Mouse (Mus musculus) frontal cortex, postnatal 10 days (tissue): ENCODE measurements around the gene BC055324.
"Not testable (repeated sequence)": the region's sequence is repeated elsewhere in the genome, so short reads cannot be mapped to it uniquely, and the experiment has no call there.

Experiments
- DNase-seq, 2 experiments: peaks; one replicate each; pipeline ENCODE4 v3.0.0; 2022; ENCODE audit warnings: low spot score in 2 of 2, mixed read lengths in 1 of 2

Gene BC055324

GRCm38 (mm10) chr1:163994721-163995608, at the start of gene BC055324, which contains the start of gene Mettl18:
BC055324 (minus strand) TSS chr1:163994796.
Mettl18 (plus strand) TSS chr1:163994889.
- peak; percentile 76 to 84 for DNase-seq

- no peak for DNase-seq
Observed at GRCm38 (mm10) chr1:164043549-164043948, 49.0 kb upstream of the BC055324 start.

- no peak for DNase-seq
Observed at GRCm38 (mm10) chr1:164040385-164041135, 46.0 kb upstream of the BC055324 start.

- no peak for DNase-seq
Observed at GRCm38 (mm10) chr1:164027416-164027815, 32.8 kb upstream of the BC055324 start.

- no peak for DNase-seq
Observed at GRCm38 (mm10) chr1:164025685-164026084, 31.1 kb upstream of the BC055324 start.

GRCm38 (mm10) chr1:164022106-164022505, 27.5 kb upstream of the BC055324 start:
- not testable (repeated sequence) for DNase-seq

GRCm38 (mm10) chr1:164020746-164021145, 26.1 kb upstream of the BC055324 start:
- not testable (repeated sequence) for DNase-seq

GRCm38 (mm10) chr1:164019789-164020188, 25.2 kb upstream of the BC055324 start:
- DNase-seq = no peak

GRCm38 (mm10) chr1:164018221-164018896, 23.8 kb upstream of the BC055324 start:
- no peak for DNase-seq

GRCm38 (mm10) chr1:164014616-164015015, 20.0 kb upstream of the BC055324 start:
- DNase-seq = no peak

- DNase-seq = no peak
Observed at GRCm38 (mm10) chr1:164009235-164009634, 14.6 kb upstream of the BC055324 start.

- DNase-seq = no peak
Observed at GRCm38 (mm10) chr1:164004311-164004710, 9.7 kb upstream of the BC055324 start.

- no peak for DNase-seq
Observed at GRCm38 (mm10) chr1:164001831-164002452, 7.3 kb upstream of the BC055324 start.

GRCm38 (mm10) chr1:163995609-163995913, 965 bp upstream of the BC055324 start:
- DNase-seq = no peak

GRCm38 (mm10) chr1:163994173-163994720, 349 bp downstream of the BC055324 start:
- no peak for DNase-seq

GRCm38 (mm10) chr1:163992371-163992770, 2.2 kb downstream of the BC055324 start:
- no peak for DNase-seq

GRCm38 (mm10) chr1:163976515-163976914, 18.1 kb downstream of the BC055324 start:
- no peak for DNase-seq

- DNase-seq = no peak
Observed at GRCm38 (mm10) chr1:163975088-163975487, 19.5 kb downstream of the BC055324 start.

- DNase-seq = no peak
Observed at GRCm38 (mm10) chr1:163974471-163974870, 20.1 kb downstream of the BC055324 start.

- DNase-seq = no peak
Observed at GRCm38 (mm10) chr1:163964008-163964689, 30.4 kb downstream of the BC055324 start.

GRCm38 (mm10) chr1:163958036-163958435, 36.6 kb downstream of the BC055324 start:
- DNase-seq = no peak
